Mouse (Mus musculus): ENCODE results near the gene Gpr183. TPM values are rescaled to one million over a fixed set of nuclear protein-coding genes. Genes with fewer than 3 reads are reported as not detected.
A peak's percentile ranks its signal among the peaks of the same experiment; 100 is the strongest.

Gene Gpr183
- total and polyA plus RNA-seq, 2 experiments = 0.26 to 0.37 TPM

- no peak overlapping the region for H3K4me3 ChIP-seq (ENCODE audit: insufficient read depth, low read depth, low read length)
- WGBS = 88% methylated on average over 4 of the region's 4 CpGs
- TF ChIP-seq CTCF (IDR thresholded peaks at IDR 0.05; ENCODE audit: low read depth, low read length) = no peak
- no peak for TF ChIP-seq POLR2A (IDR thresholded peaks at IDR 0.05; ENCODE audit: extremely low read depth, insufficient read depth, low read length)
- no peaks in the 10 kb centered on the region for H3K27me3 ChIP-seq (ENCODE audit: control insufficient read depth, insufficient read depth, low read length)
- no peaks in the 10 kb centered on the region for H3K79me2 ChIP-seq (ENCODE audit: control insufficient read depth, insufficient read depth, low read length)
- H3K27ac ChIP-seq (replicated peaks; ENCODE audit: insufficient read depth, low read depth, low read length) = no peak overlapping the region
- peaks cover 11% of the 10 kb centered on the region for H3K4me1 ChIP-seq (ENCODE audit: control insufficient read depth, insufficient read depth, low read length)
- no peaks in the 10 kb centered on the region; the same call in 1 of the 2 replicates for H3K36me3 ChIP-seq (ENCODE audit: control insufficient read depth, insufficient read depth, low read length)
- DNase-seq (ENCODE audit: extremely low read depth, low read depth, low spot score) = no peak
- H3K9ac ChIP-seq (ENCODE audit: low read depth, low read length) = no peak overlapping the region
These were observed 22.7 kb upstream of the Gpr183 start for GRCm38 (mm10) chr14:121987691-121988090.

GRCm38 (mm10) chr14:121987287-121987686, 22.3 kb upstream of the Gpr183 start:
- WGBS = 90% methylated on average over 1 of the region's 1 CpGs
- no peaks in the 10 kb centered on the region; the same call in 1 of the 2 replicates for H3K36me3 ChIP-seq (ENCODE audit: control insufficient read depth, insufficient read depth, low read length)
- no peak overlapping the region for H3K27ac ChIP-seq (replicated peaks; ENCODE audit: insufficient read depth, low read depth, low read length)
- H3K4me3 ChIP-seq (ENCODE audit: insufficient read depth, low read depth, low read length) = no peak overlapping the region
- H3K79me2 ChIP-seq (ENCODE audit: control insufficient read depth, insufficient read depth, low read length) = no peaks in the 10 kb centered on the region
- TF ChIP-seq POLR2A (IDR thresholded peaks at IDR 0.05; ENCODE audit: extremely low read depth, insufficient read depth, low read length) (no peak), CTCF (IDR thresholded peaks at IDR 0.05; ENCODE audit: low read depth, low read length) (no peak)
- no peaks in the 10 kb centered on the region for H3K27me3 ChIP-seq (ENCODE audit: control insufficient read depth, insufficient read depth, low read length)
- peak; percentile 24 for DNase-seq (ENCODE audit: extremely low read depth, low read depth, low spot score)
- peaks cover 9% of the 10 kb centered on the region for H3K4me1 ChIP-seq (ENCODE audit: control insufficient read depth, insufficient read depth, low read length)
- H3K9ac ChIP-seq (ENCODE audit: low read depth, low read length) = no peak overlapping the region

- H3K36me3 ChIP-seq (ENCODE audit: control insufficient read depth, insufficient read depth, low read length) = no peaks in the 10 kb centered on the region; the same call in 1 of the 2 replicates
- H3K27ac ChIP-seq (replicated peaks; ENCODE audit: insufficient read depth, low read depth, low read length) = no peak overlapping the region
- H3K27me3 ChIP-seq (ENCODE audit: control insufficient read depth, insufficient read depth, low read length) = no peaks in the 10 kb centered on the region
- no peak for TF ChIP-seq POLR2A (IDR thresholded peaks at IDR 0.05; ENCODE audit: extremely low read depth, insufficient read depth, low read length)
- no peak for TF ChIP-seq CTCF (IDR thresholded peaks at IDR 0.05; ENCODE audit: low read depth, low read length)
- peaks cover 8% of the 10 kb centered on the region for H3K4me1 ChIP-seq (ENCODE audit: control insufficient read depth, insufficient read depth, low read length)
- H3K4me3 ChIP-seq (ENCODE audit: insufficient read depth, low read depth, low read length) = no peak overlapping the region
- 76% methylated on average over 6 of the region's 6 CpGs for WGBS
- H3K79me2 ChIP-seq (ENCODE audit: control insufficient read depth, insufficient read depth, low read length) = no peaks in the 10 kb centered on the region
- no peak for DNase-seq (ENCODE audit: extremely low read depth, low read depth, low spot score)
- no peak overlapping the region for H3K9ac ChIP-seq (ENCODE audit: low read depth, low read length)
These were observed 21.0 kb upstream of the Gpr183 start for GRCm38 (mm10) chr14:121986028-121986427.

- Histone ChIP-seq H3K79me2 (ENCODE audit: control insufficient read depth, insufficient read depth, low read length) (no peaks in the 10 kb centered on the region), H3K36me3 (ENCODE audit: control insufficient read depth, insufficient read depth, low read length) (no peaks in the 10 kb centered on the region; the same call in 1 of the 2 replicates), H3K4me1 (ENCODE audit: control insufficient read depth, insufficient read depth, low read length) (peaks cover 8% of the 10 kb centered on the region), H3K4me3 (ENCODE audit: insufficient read depth, low read depth, low read length) (no peak overlapping the region), H3K27ac (replicated peaks; ENCODE audit: insufficient read depth, low read depth, low read length) (no peak overlapping the region), H3K9ac (ENCODE audit: low read depth, low read length) (no peak overlapping the region), H3K27me3 (ENCODE audit: control insufficient read depth, insufficient read depth, low read length) (no peaks in the 10 kb centered on the region)
- peak; percentile 29 for DNase-seq (ENCODE audit: extremely low read depth, low read depth, low spot score)
- TF ChIP-seq CTCF (IDR thresholded peaks at IDR 0.05; ENCODE audit: low read depth, low read length) = no peak
- TF ChIP-seq POLR2A (IDR thresholded peaks at IDR 0.05; ENCODE audit: extremely low read depth, insufficient read depth, low read length) = no peak
- WGBS = 78% methylated on average over 3 of the region's 3 CpGs
These were observed 20.5 kb upstream of the Gpr183 start for GRCm38 (mm10) chr14:121985477-121985876.

- 51% methylated on average over 8 of the region's 8 CpGs for WGBS
- H3K36me3 ChIP-seq (ENCODE audit: control insufficient read depth, insufficient read depth, low read length) = no peaks in the 10 kb centered on the region; the same call in 1 of the 2 replicates
- no peaks in the 10 kb centered on the region for H3K79me2 ChIP-seq (ENCODE audit: control insufficient read depth, insufficient read depth, low read length)
- H3K27ac ChIP-seq (replicated peaks; ENCODE audit: insufficient read depth, low read depth, low read length) = no peak overlapping the region; the same call in 1 of the 2 replicates
- H3K4me1 ChIP-seq (ENCODE audit: control insufficient read depth, insufficient read depth, low read length) = peaks cover 4% of the 10 kb centered on the region; the same call in 1 of the 2 replicates
- DNase-seq (ENCODE audit: extremely low read depth, low read depth, low spot score) = no peak
- no peak overlapping the region for H3K4me3 ChIP-seq (ENCODE audit: insufficient read depth, low read depth, low read length)
- TF ChIP-seq CTCF (IDR thresholded peaks at IDR 0.05; ENCODE audit: low read depth, low read length) (no peak), POLR2A (IDR thresholded peaks at IDR 0.05; ENCODE audit: extremely low read depth, insufficient read depth, low read length) (no peak)
- no peaks in the 10 kb centered on the region for H3K27me3 ChIP-seq (ENCODE audit: control insufficient read depth, insufficient read depth, low read length)
- no peak overlapping the region for H3K9ac ChIP-seq (ENCODE audit: low read depth, low read length)
These were observed 18.3 kb upstream of the Gpr183 start for GRCm38 (mm10) chr14:121983009-121983933.

All from liver, adult 2 months (tissue).